Mouse (Mus musculus) C2C12 (cell line): ENCODE data around the gene Tmem135.

Experiments used
- CEBPB ChIP-seq: IDR thresholded peaks from one replicate; pipeline ENCODE4 v1.6.1; 2011; ENCODE audit warnings: low read depth, mild to moderate bottlenecking, control low read depth, moderate library complexity
- CTCF ChIP-seq: IDR thresholded peaks from one replicate; pipeline ENCODE4 v1.5.1; 2011; ENCODE audit not compliant: control insufficient read depth, insufficient read depth, insufficient read length
- FOSL1 ChIP-seq: IDR thresholded peaks from one replicate; pipeline ENCODE4 v1.8.0; 2011; ENCODE audit warnings: mild to moderate bottlenecking, low read length; ENCODE audit not compliant: poor library complexity, insufficient read depth, severe bottlenecking
- MAX ChIP-seq: IDR thresholded peaks from one replicate; pipeline ENCODE4 v1.6.1; 2011; ENCODE audit warnings: mild to moderate bottlenecking, control low read depth
- MYOD1 ChIP-seq: IDR thresholded peaks from one replicate; pipeline ENCODE4 v1.6.1; 2011; ENCODE audit warnings: low read depth; ENCODE audit not compliant: control insufficient read depth, insufficient read length
- MYOG ChIP-seq: IDR thresholded peaks from one replicate; pipeline ENCODE4 v1.6.1; 2011; ENCODE audit not compliant: control insufficient read depth, insufficient read length; ENCODE audit errors: extremely low read depth
- USF1 ChIP-seq: IDR thresholded peaks from one replicate; pipeline ENCODE4 v1.6.1; 2011; ENCODE audit warnings: low read depth, mild to moderate bottlenecking, control low read depth, moderate library complexity

- TF ChIP-seq CTCF, result no peak
- no peak for TF ChIP-seq MAX
- no peak for TF ChIP-seq USF1
- no peak for TF ChIP-seq CEBPB
- TF ChIP-seq MYOD1, result no peak
- TF ChIP-seq FOSL1, result no peak
- no peak for TF ChIP-seq MYOG
These were observed 64.2 kb downstream of the Tmem135 start for GRCm38 (mm10) chr7:89339808-89340207.
